Comparison of ENCODE assay signal across 26 mouse cellular contexts in the genomic region with DNA sequence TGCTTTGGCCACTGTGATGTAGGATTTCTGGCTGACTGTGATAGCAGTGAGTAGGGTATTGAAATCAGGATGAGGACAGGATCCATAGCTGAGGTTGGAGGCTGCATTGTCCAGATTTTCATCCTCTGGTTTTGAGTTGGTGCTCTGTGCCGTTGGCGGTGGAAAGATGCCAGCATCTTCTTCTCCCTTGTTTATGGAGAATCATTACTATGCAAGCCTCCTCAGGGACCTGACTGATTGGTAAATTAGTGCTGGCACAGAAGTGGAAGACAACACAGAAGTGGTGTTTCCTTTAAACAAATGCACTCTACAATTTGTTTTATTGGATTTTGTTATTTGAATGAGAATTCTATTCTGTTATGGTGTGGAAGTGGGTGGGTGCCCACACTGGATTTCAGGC. TPM values are rescaled to one million over a fixed set of nuclear protein-coding genes. Genes with fewer than 3 reads are reported as not detected.
DNase-seq lines count a peak whose midpoint lies in the region; ATAC-seq lines count a peak whose summit lies in the region.
"Had no signal": no experiment of that assay in that cellular context is flagged by ENCODE, and none has a peak within 500 bp of the region (broad histone marks: within the 10 kb centered on the region; RNA-seq: fewer than 3 reads in every experiment).

No protein-coding gene starts in this region.

- no peaks in the 10 kb centered on the region for H3K9me3 ChIP-seq in hindbrain, embryonic 15.5 days
- H3K9me3 ChIP-seq in hindbrain, embryonic 16.5 days (ENCODE audit: control insufficient read depth, low read length) = no peaks in the 10 kb centered on the region
- no peaks in the 10 kb centered on the region for H3K9me3 ChIP-seq in neural tube, embryonic 13.5 days
- H3K9me3 ChIP-seq in neural tube, embryonic 15.5 days (replicated peaks) = no peaks in the 10 kb centered on the region
- H3K9me3 ChIP-seq: embryonic facial prominence, embryonic 12.5 days; embryonic facial prominence, embryonic 15.5 days; forebrain, embryonic 15.5 days; heart, embryonic 10.5 days; heart, embryonic 13.5 days had no signal

- H3K27ac ChIP-seq in hindbrain, embryonic 15.5 days (replicated peaks) = 0 out of 2 replicates have a peak overlapping the region, but pooled peaks have one; percentile 36
- no peak overlapping the region for H3K27ac ChIP-seq in hindbrain, embryonic 16.5 days (ENCODE audit: low read depth, low read length)
- H3K27ac ChIP-seq in neural tube, embryonic 13.5 days (replicated peaks) = peak overlapping the region; percentile 46
- H3K27ac ChIP-seq in neural tube, embryonic 15.5 days (replicated peaks) = 0 out of 2 replicates have a peak overlapping the region, but pooled peaks have one; percentile 11
- H3K27ac ChIP-seq: embryonic facial prominence, embryonic 12.5 days; embryonic facial prominence, embryonic 15.5 days; forebrain, embryonic 15.5 days; heart, adult 2 months; heart, embryonic 10.5 days; heart, embryonic 13.5 days had no signal

- no peak for DNase-seq in neural tube, embryonic 10.5 days (ENCODE audit: extremely low spot score, low spot score)
- DNase-seq in kidney, adult 9 months = no peak
- DNase-seq: adrenal gland, adult 8-10 months; adrenal gland, postnatal 25 days; cerebellum, adult 11 months; cerebellum, adult 2 months; cerebellum, adult 9-11 months; cerebellum, postnatal 25 days; gastrocnemius, postnatal 10 days; gastrocnemius, postnatal 36 days; heart, adult 2 months; heart, postnatal 14 days; heart, postnatal 4 days had no signal

- H3K9ac ChIP-seq in hindbrain, embryonic 15.5 days = no peak overlapping the region
- no peak overlapping the region for H3K9ac ChIP-seq in hindbrain, embryonic 16.5 days (ENCODE audit: low read depth, low read length)
- H3K9ac ChIP-seq in neural tube, embryonic 13.5 days = no peak overlapping the region
- H3K9ac ChIP-seq in neural tube, embryonic 15.5 days (replicated peaks) = no peak overlapping the region
- H3K9ac ChIP-seq: embryonic facial prominence, embryonic 12.5 days; embryonic facial prominence, embryonic 15.5 days; forebrain, embryonic 15.5 days; heart, embryonic 13.5 days had no signal

- peaks cover 34% of the 10 kb centered on the region for H3K4me1 ChIP-seq in hindbrain, embryonic 15.5 days (replicated peaks)
- H3K4me1 ChIP-seq in hindbrain, embryonic 16.5 days (ENCODE audit: control insufficient read depth, insufficient read depth, low read depth, low read length) = peaks cover 20% of the 10 kb centered on the region
- peaks cover 43% of the 10 kb centered on the region for H3K4me1 ChIP-seq in neural tube, embryonic 13.5 days (replicated peaks)
- H3K4me1 ChIP-seq in neural tube, embryonic 15.5 days = peaks cover 58% of the 10 kb centered on the region

- no peak overlapping the region for H3K4me3 ChIP-seq in hindbrain, embryonic 15.5 days
- H3K4me3 ChIP-seq in hindbrain, embryonic 16.5 days (ENCODE audit: low read length) = no peak overlapping the region
- H3K4me3 ChIP-seq in neural tube, embryonic 13.5 days = no peak overlapping the region
- no peak overlapping the region for H3K4me3 ChIP-seq in neural tube, embryonic 15.5 days (replicated peaks)
- H3K4me3 ChIP-seq: embryonic facial prominence, embryonic 12.5 days; embryonic facial prominence, embryonic 15.5 days; forebrain, embryonic 15.5 days; heart, adult 2 months; heart, embryonic 10.5 days; heart, embryonic 13.5 days had no signal

- H3K36me3 ChIP-seq in hindbrain, embryonic 15.5 days = no peaks in the 10 kb centered on the region
- H3K36me3 ChIP-seq in hindbrain, embryonic 16.5 days (ENCODE audit: control insufficient read depth, insufficient read depth, low read length) = no peaks in the 10 kb centered on the region
- no peaks in the 10 kb centered on the region for H3K36me3 ChIP-seq in neural tube, embryonic 13.5 days
- no peaks in the 10 kb centered on the region for H3K36me3 ChIP-seq in neural tube, embryonic 15.5 days
- H3K36me3 ChIP-seq: embryonic facial prominence, embryonic 12.5 days; embryonic facial prominence, embryonic 15.5 days; forebrain, embryonic 15.5 days; heart, embryonic 10.5 days; heart, embryonic 13.5 days had no signal

- no peak overlapping the region for H3K4me2 ChIP-seq in hindbrain, embryonic 15.5 days
- H3K4me2 ChIP-seq in hindbrain, embryonic 16.5 days (ENCODE audit: low read length) = no peak overlapping the region
- H3K4me2 ChIP-seq in neural tube, embryonic 13.5 days = no peak overlapping the region
- H3K4me2 ChIP-seq in neural tube, embryonic 15.5 days = no peak overlapping the region
- H3K4me2 ChIP-seq: embryonic facial prominence, embryonic 12.5 days; embryonic facial prominence, embryonic 15.5 days; forebrain, embryonic 15.5 days; heart, embryonic 13.5 days had no signal

- WGBS in hindbrain, embryonic 15.5 days = 33% methylated on average over 2 of the region's 2 CpGs
- 34% methylated on average over 2 of the region's 2 CpGs for WGBS in hindbrain, embryonic 16.5 days
- 37% methylated on average over 2 of the region's 2 CpGs for WGBS in neural tube, embryonic 13.5 days
- 18% methylated on average over 2 of the region's 2 CpGs for WGBS in neural tube, embryonic 15.5 days

- H3K27me3 ChIP-seq in hindbrain, embryonic 15.5 days = no peaks in the 10 kb centered on the region
- no peaks in the 10 kb centered on the region for H3K27me3 ChIP-seq in hindbrain, embryonic 16.5 days (replicated peaks; ENCODE audit: control insufficient read depth, insufficient read depth, low read length)
- no peaks in the 10 kb centered on the region for H3K27me3 ChIP-seq in neural tube, embryonic 13.5 days
- no peaks in the 10 kb centered on the region for H3K27me3 ChIP-seq in neural tube, embryonic 15.5 days (replicated peaks)
- H3K27me3 ChIP-seq: embryonic facial prominence, embryonic 12.5 days; embryonic facial prominence, embryonic 15.5 days; forebrain, embryonic 15.5 days; heart, embryonic 13.5 days had no signal

- ATAC-seq in hindbrain, embryonic 15.5 days (ENCODE audit: low FRiP score, low read depth) = no peak
- no peak for ATAC-seq in hindbrain, embryonic 16.5 days
- ATAC-seq in neural tube, embryonic 13.5 days (ENCODE audit: low read depth) = no peak; the same call in 1 of the 2 replicates
- no peak for ATAC-seq in neural tube, embryonic 15.5 days (ENCODE audit: low FRiP score)
- ATAC-seq: activated CD4-positive, CD25-positive, alpha-beta regulatory T cell, adult 4 months; CD4-positive, CD25-positive, alpha-beta regulatory T cell, adult 4 months; forebrain, embryonic 15.5 days; inflammation-experienced regulatory T-cells, adult 6 months; intestine, embryonic 16.5 days had no signal

RNA-seq across cellular contexts. Expression of gene Pard3, which starts 18.8 kb away (rescaled TPM):
- polyA plus RNA-seq in hindbrain, embryonic 15.5 days (2015; fragmentation: Nextera tagmentation; extraction: Ambion mirVana) = 18.2 and 20.2 TPM in 2 replicates
- polyA plus RNA-seq in hindbrain, embryonic 16.5 days (2015; fragmentation: Nextera tagmentation; extraction: Ambion mirVana) = 12.1 and 14.3 TPM in 2 replicates
- 20.9 and 22.2 TPM in 2 replicates for polyA plus RNA-seq in neural tube, embryonic 13.5 days (2015; fragmentation: Nextera tagmentation; extraction: Ambion mirVana)
- 16.1 and 17.0 TPM in 2 replicates for polyA plus RNA-seq in neural tube, embryonic 15.5 days (2015; fragmentation: Nextera tagmentation; extraction: Ambion mirVana)
- polyA plus RNA-seq: inflammation-experienced regulatory T-cells, adult 6 months had no signal
